Mouse (Mus musculus) G1E (cell line): Measurements from ENCODE around the gene Rplp2.

Experiments
- CTCF ChIP-seq: IDR thresholded peaks from 2 replicates; pipeline ENCODE4 v1.5.1; 2012; ENCODE audit warnings: low read depth, low read length, inconsistent platforms, mixed read lengths
- GATA2 ChIP-seq: IDR thresholded peaks from 2 replicates; pipeline ENCODE4 v1.6.1; 2012; ENCODE audit warnings: low read depth, low read length, inconsistent platforms, borderline replicate concordance

- TF ChIP-seq GATA2, result no peak
- TF ChIP-seq CTCF, result no peak
These were observed 33.8 kb upstream of the Rplp2 start for GRCm38 (mm10) chr7:141413331-141413730.
